Mouse (Mus musculus) liver, embryonic 11.5 days (tissue): ENCODE measurements around the gene Olfr110. TPM values are rescaled to one million over a fixed set of nuclear protein-coding genes. Genes with fewer than 3 reads are reported as not detected.

Source experiments
- ATAC-seq: fragments of 200-750 bp; cut with Nextera tagmentation; replicated peaks from 2 replicates; pipeline ENCODE4 v1.8.0; 2017; ENCODE audit warnings: moderate number of reproducible peaks, mild to moderate bottlenecking, moderate TSS enrichment, moderate library complexity; ENCODE audit not compliant: low FRiP score
- DNase-seq: peaks from one replicate; pipeline ENCODE4 v3.0.0-alpha.2; 2017; ENCODE audit warnings: low spot score
- H3K27ac ChIP-seq: fragments of 300-500 bp; sonication (generic); 2 replicates; pipeline ENCODE4 v1.5.1; 2014; ENCODE audit warnings: mild to moderate bottlenecking, low read depth, low read length, control low read depth
- H3K27me3 ChIP-seq: fragments of 300-500 bp; sonication (generic); replicated peaks from 2 replicates; pipeline ENCODE4 v1.6.1; 2014; ENCODE audit warnings: low read length, mixed read lengths; ENCODE audit not compliant: control insufficient read depth, insufficient read depth
- H3K36me3 ChIP-seq: fragments of 300-500 bp; sonication (generic); 2 replicates; pipeline ENCODE4 v1.6.1; 2014; ENCODE audit warnings: mild to moderate bottlenecking, low read length, moderate library complexity, mixed read lengths; ENCODE audit not compliant: control insufficient read depth, insufficient read depth
- H3K4me1 ChIP-seq: fragments of 300-500 bp; sonication (generic); replicated peaks from 2 replicates; pipeline ENCODE4 v1.6.1; 2014; ENCODE audit warnings: low read length, mixed read lengths; ENCODE audit not compliant: control insufficient read depth, insufficient read depth
- H3K4me2 ChIP-seq: fragments of 300-500 bp; sonication (generic); 2 replicates; pipeline ENCODE4 v1.6.1; 2014; ENCODE audit warnings: mild to moderate bottlenecking, control low read depth, moderate library complexity
- H3K4me3 ChIP-seq: fragments of 300-500 bp; sonication (generic); 2 replicates; pipeline ENCODE4 v1.5.1; 2014; ENCODE audit warnings: low read depth, low read length, control low read depth
- H3K9ac ChIP-seq: fragments of 300-500 bp; sonication (generic); 2 replicates; pipeline ENCODE4 v1.6.1; 2014; ENCODE audit warnings: low read depth, low read length, control low read depth
- H3K9me3 ChIP-seq: fragments of 300-500 bp; sonication (generic); 2 replicates; pipeline ENCODE4 v1.6.1; 2016; ENCODE audit warnings: low read length, inconsistent platforms, mixed read lengths; ENCODE audit not compliant: control insufficient read depth
- WGBS: fragments of 180-500 bp; shearing (Covaris S2); extraction: QIAGEN DNeasy Blood & Tissue Kit; methylation state at CpG from one replicate; pipeline ENCODE4 v1.1.7; 2014; 5-methylcytosine and 5-hydroxymethylcytosine counted together
- polyA plus RNA-seq: library from polyadenylated mRNA; unstranded; fragments of >200 nt; fragmentation: Nextera tagmentation; extraction: Ambion mirVana; gene quantifications from 2 replicates; pipeline ENCODE4 v1.2.1, GENCODE M21; 2014

Olfr110 gene
- polyA plus RNA-seq, 1 experiment from 2014 or later, result not detected

DNA sequence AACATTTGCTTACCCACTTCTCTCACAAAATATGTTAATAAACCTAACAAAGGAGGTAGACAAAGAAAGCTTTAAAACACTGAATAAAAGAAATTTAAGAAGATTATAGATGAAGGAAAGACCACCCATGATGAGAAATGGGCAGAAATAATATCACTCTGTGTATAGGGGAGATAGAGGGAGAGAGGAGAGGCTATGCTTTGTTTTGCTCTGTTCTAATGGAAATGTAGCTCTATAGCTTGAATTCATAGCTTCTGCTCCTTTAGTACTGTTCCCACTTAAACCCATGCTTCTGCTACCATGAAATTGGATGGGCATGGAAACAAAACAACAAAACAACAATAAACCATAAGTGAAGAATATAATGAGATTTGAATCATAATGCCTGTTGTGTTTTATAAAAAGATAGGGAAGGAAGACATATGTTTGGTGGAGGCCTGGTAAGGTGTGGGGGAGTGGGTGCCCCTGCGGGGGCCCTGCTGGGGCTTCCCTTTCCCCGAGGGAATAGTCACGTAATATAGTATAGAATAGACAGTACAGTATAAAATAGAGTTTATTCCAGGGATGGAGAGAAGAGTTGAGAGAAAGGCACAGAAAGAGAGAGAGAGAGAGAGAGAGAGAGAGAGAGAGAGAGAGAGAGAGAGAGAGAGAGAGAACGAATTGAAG lies 49.3 kb downstream of the Olfr110 start:
- WGBS, result 76% methylated on average over 4 of the region's 4 CpGs
- no peak overlapping the region for H3K4me2 ChIP-seq
- ATAC-seq, result no peak
- H3K9ac ChIP-seq, result no peak overlapping the region
- H3K4me1 ChIP-seq, result no peaks in the 10 kb centered on the region
- no peaks in the 10 kb centered on the region for H3K9me3 ChIP-seq
- no peak overlapping the region for H3K27ac ChIP-seq
- DNase-seq, result no peak
- no peaks in the 10 kb centered on the region for H3K36me3 ChIP-seq
- no peaks in the 10 kb centered on the region for H3K27me3 ChIP-seq
- H3K4me3 ChIP-seq, result no peak overlapping the region

- no peaks in the 10 kb centered on the region for H3K4me1 ChIP-seq
- no peak overlapping the region for H3K27ac ChIP-seq
- no peaks in the 10 kb centered on the region for H3K36me3 ChIP-seq
- no peak overlapping the region for H3K4me2 ChIP-seq
- H3K4me3 ChIP-seq, result no peak overlapping the region
- ATAC-seq (no peak), DNase-seq (no peak)
- H3K9ac ChIP-seq, result no peak overlapping the region
- no peaks in the 10 kb centered on the region for H3K27me3 ChIP-seq
- 70% methylated on average over 3 of the region's 3 CpGs for WGBS
- no peaks in the 10 kb centered on the region for H3K9me3 ChIP-seq
These were observed 51.6 kb downstream of the Olfr110 start for GRCm38 (mm10) chr17:37543800-37544435.

Other genes starting within 250 kb of the Olfr110 start
- not detected in 2 replicates for gene Olfr98, start 228.7 kb upstream of the Olfr110 start, polyA plus RNA-seq
- gene H2-M3, start 222.2 kb upstream of the Olfr110 start, polyA plus RNA-seq, result 1.4 and 1.9 TPM in 2 replicates
- gene Olfr99, start 209.0 kb upstream of the Olfr110 start, polyA plus RNA-seq, result not detected in 2 replicates
- gene Olfr101, start 188.2 kb upstream of the Olfr110 start, polyA plus RNA-seq, result not detected in 2 replicates
- not detected in 2 replicates for gene Olfr102, start 175.4 kb upstream of the Olfr110 start, polyA plus RNA-seq
- gene Olfr103, start 152.8 kb upstream of the Olfr110 start, polyA plus RNA-seq, result not detected in 2 replicates
- not detected in 2 replicates for gene Olfr104-ps, start 132.9 kb upstream of the Olfr110 start, polyA plus RNA-seq
- gene Olfr105-ps, start 113.4 kb upstream of the Olfr110 start, polyA plus RNA-seq, result not detected in 2 replicates
- gene Olfr106-ps, start 102.1 kb upstream of the Olfr110 start, polyA plus RNA-seq, result not detected in 2 replicates
- gene Olfr107, start 93.2 kb upstream of the Olfr110 start, polyA plus RNA-seq, result not detected in 2 replicates
- gene Olfr108, start 47.0 kb upstream of the Olfr110 start, polyA plus RNA-seq, result not detected in 2 replicates
- gene Olfr109, start 33.6 kb upstream of the Olfr110 start, polyA plus RNA-seq, result not detected in 2 replicates
- gene H2-M2, start 8.9 kb upstream of the Olfr110 start, polyA plus RNA-seq, result not detected in 2 replicates
- gene Olfr111, start 15.6 kb downstream of the Olfr110 start, polyA plus RNA-seq, result not detected in 2 replicates
- not detected in 2 replicates for gene Olfr112, start 77.0 kb downstream of the Olfr110 start, polyA plus RNA-seq
- not detected in 2 replicates for gene Olfr113, start 85.2 kb downstream of the Olfr110 start, polyA plus RNA-seq
- gene Olfr114, start 100.3 kb downstream of the Olfr110 start, polyA plus RNA-seq, result not detected in 2 replicates
- not detected in 2 replicates for gene Olfr115, start 134.6 kb downstream of the Olfr110 start, polyA plus RNA-seq
- not detected in 2 replicates for gene Olfr116, start 134.7 kb downstream of the Olfr110 start, polyA plus RNA-seq
- not detected in 2 replicates for gene Olfr117, start 171.3 kb downstream of the Olfr110 start, polyA plus RNA-seq
- gene Olfr118, start 174.5 kb downstream of the Olfr110 start, polyA plus RNA-seq, result not detected in 2 replicates
- gene Olfr119, start 204.1 kb downstream of the Olfr110 start, polyA plus RNA-seq, result not detected in 2 replicates
- not detected in 2 replicates for gene Olfr120, start 229.3 kb downstream of the Olfr110 start, polyA plus RNA-seq